Mouse (Mus musculus) heart, postnatal 36 days (tissue): ENCODE data around the gene Apon. TPM values are rescaled to one million over a fixed set of nuclear protein-coding genes. Genes with fewer than 3 reads are reported as not detected.
"Not testable (repeated sequence)": the region's sequence is repeated elsewhere in the genome, so short reads cannot be mapped to it uniquely, and the experiment has no call there.

ENCODE experiments used
- DNase-seq, 2 experiments: peaks; one replicate each; pipeline ENCODE4 v3.0.0; 2021 to 2022
- intact Hi-C: fragments of 180-260 bp; cut with DNase I; formaldehyde crosslinking; loops from one replicate; pipeline ENCODE4 v1.15.1; 2025
- total RNA-seq, 2 experiments: library from RNA; stranded (reverse); gene quantifications; 2 replicates each; pipeline ENCODE4 v1.2.3; 2021

The Apon gene
- under 1 TPM in 1 of 2 experiments, not detected in 1; 0.19 TPM for total RNA-seq

DNA sequence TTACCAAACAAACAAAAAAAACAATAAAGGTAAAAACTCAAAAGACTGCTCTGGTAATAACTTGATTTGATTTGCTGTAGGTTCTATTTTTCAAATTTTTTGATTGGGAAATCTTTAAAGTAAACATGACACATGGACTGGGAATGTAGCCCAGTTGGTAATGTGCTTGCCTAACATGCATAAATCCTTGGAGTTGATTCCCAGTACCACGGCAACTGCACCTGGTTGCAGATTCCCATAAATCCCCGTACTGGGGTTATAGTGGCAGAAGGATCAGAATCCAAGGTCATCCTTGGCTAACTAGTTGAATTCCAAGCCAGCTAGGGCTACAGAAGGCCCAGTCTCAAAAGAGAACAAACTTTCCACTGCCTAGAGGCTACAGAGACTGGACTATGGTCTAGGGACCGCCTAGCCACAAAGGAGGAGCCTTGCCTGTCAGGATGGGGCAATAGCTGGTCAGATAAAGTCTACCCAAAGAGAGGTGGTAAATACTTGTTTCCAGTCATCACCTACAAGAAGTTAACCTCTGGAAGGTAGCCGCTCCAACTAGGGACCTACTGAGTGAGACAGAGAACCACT is at the start of gene Apon:
Gene Apon, plus strand, starts transcription at position 420 of the 579 bp plus-strand sequence.
- intact Hi-C loops: no loop called here
- no peak for DNase-seq

DNA sequence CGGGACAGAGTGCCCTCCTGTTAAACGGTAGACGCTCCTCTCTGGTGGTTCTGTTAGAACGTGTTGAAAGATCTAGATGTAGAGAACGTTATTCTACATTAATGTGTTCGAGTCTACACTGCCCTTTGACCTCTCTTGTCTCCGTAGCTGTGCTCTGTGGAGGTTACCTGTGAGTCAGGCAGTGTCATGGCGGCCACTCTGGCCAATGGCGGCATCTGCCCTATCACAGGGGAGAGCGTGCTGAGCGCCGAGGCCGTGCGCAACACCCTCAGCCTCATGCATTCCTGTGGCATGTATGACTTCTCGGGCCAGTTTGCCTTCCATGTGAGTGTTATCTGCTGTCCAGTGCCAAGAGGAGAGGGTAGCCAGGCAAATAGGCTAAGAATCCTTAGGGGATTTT is 49.0 kb upstream of the Apon start:
- intact Hi-C loops: no loop called here
- DNase-seq: no peak

DNA sequence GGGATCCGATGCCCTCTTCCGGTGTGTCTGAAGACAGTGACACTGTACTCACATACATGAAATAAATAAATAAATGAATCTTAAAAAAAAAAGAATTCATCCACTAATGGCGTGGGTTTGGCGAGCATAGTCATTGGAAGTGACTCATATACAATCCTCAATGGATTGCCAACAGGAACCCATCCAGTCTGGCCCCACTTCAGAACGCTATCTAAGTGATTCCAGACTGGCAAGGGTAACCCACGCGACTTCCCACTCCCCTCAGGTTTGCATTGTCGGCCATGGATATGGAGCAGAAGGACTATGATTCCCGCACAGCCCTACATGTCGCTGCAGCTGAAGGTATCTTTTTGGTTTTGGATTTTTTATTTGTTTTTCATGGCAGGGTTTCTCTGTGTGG is 45.6 kb upstream of the Apon start:
- no peak for DNase-seq
- intact Hi-C loops: no loop called here

DNA sequence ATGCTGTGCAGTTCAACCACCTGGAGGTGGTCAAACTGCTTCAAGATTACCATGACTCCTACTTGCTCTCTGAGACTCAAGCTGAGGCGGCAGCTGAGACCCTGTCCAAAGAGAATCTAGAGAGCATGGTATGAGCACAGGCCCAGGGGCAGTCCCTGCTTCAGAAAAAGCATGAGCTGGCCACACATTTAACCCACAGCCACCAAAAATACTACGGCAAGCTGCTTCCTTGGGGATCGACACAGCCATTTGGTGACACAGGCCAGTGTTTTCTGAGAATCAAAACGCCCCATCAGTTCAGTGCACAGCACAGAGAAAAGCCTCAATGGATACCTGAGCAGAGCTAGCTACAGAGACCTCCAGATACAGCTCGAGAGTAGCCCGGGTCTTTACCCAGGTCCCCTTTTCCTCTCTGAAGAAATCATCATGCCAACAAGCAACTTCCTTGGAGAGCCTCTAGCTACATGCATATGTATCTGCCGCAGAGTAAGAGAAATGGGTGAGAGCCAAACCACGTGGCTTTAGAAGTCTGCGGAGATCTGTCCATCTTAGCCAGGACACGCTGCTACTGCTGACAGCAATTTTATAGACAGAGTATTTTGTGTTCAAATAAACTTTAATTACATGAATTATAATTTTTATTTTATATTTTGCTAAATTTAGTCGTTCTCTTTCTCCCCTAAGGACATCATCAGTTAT is 44.4 kb upstream of the Apon start:
- intact Hi-C loops: no loop called here
- no peak for DNase-seq

DNA sequence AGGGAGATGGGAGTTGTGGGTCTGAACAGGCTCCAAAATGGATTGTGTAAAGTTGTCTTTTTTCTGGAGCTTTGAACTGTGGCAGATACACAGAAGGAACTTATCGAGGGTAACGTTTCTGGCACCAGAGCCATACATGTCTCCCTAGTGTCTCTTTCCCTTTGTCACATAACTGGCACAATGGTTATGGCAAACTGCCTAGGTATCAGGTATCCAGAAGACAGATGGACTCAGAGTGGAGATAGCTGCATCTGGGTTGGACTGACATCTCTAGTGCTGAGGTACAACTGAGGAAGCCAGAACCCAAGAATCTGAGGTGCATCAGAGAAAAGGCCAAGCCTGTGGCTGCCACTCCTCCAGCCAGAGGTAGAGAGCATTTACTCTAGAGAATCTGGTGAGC is 43.8 kb upstream of the Apon start:
- DNase-seq: no peak
- intact Hi-C loops: no loop called here

DNA sequence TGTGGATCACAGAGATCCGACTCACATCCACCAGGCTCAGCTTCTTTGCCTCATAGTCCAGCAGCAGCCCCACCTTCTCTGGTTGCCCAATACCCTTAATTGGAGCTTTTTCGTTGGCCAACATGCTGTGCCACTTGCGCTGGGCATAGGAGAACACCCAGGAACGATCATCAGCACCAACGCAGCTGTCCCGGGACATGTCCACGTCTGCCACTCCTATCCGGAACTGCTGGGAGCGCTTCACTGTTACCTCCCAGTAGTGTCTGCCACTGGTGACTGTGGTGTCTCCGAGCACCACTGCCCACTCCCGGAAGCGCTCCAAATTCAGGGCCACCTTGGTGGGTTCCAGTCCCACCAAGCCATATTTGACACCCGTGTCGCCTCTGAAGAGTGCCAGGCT is 42.9 kb upstream of the Apon start:
- intact Hi-C loops: no loop called here
- peak; percentile 16 to 17 for DNase-seq

DNA sequence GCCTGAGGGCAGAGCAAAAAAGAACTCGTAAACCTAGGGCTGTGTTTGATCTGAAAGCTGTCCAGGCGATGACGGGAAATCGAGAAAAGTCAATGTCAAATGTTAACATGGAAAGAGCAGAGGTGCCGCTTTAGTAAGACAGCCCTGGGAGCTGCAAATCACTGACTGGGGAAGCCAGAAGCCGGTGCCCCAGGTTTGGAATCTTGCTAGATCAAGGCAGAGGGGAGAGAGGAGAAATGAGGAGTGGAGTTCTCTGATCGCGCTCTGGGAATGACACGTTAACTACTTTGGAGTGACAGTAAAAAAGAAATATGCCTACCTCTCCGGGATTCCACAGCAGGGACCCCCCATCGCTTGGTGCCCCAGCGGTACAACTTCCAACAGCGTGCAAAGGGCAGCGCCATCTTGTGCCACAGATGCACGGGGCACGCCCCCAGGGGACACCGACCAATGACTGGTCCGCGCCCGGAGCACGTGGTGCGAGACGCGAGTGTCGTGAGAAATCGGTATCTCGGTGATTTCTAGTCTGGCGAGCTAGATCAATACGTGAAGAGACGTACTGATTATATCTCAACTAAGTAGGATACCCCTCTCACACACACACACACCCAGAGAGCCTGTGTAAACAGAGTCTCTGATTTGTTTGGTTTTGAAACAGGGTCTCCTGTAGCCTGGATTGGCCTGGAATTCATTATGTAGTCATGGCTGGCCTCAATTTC is 42.3 kb upstream of the Apon start, which contains the start of gene Spryd4:
Gene Spryd4, minus strand, starts transcription at position 418 of the 719 bp plus-strand sequence.
- intact Hi-C loops: loop anchor here (1.0 to 2.0 kb wide), 2 partner anchors 19 to 73 kb away; no protein-coding TSS in a partner anchor
- DNase-seq: peak; percentile 87

DNA sequence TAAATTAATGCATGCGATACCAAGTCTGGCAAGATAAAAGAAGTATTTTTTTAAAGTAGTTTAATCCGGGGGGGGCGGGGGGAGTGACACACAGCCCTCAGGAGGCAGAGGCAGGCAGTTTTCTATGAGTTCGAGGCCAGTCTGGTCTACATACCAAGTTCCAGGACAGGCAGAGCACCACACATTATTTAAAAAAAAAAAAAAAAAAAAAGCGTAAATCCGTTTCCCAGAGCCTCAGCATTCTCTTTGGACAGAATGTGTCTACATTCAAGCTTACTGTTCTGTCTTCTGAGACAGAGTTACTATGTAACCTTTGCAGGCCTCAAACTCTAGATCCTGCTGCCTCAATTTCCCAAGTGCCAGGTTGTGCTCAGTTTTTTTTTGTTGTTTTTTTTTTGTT is 41.7 kb upstream of the Apon start:
- intact Hi-C loops: loop anchor here (1.0 to 2.0 kb wide), 2 partner anchors 19 to 72 kb away; no protein-coding TSS in a partner anchor
- no peak for DNase-seq

DNA sequence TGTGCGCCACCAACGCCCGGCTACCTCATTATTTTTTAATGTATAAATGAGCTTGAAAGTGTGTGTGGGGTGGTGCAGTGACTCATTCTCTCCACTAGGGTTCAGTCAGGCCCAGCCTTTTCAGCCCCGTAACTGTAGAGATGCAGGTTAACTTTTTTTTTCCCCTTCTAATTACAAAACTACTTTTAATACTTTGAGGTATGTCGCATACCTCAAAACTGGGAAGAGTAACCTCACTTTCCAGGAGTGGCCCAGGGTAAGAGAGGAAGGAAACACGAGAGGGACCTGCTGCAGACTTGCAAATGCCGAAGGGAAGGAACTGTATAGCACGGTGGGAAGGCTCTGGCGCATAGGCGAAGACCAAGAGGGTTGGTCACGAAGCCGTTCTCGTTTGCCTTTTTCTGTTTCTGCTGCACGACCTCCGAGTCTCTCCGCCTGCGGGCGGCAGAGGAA is 41.0 kb upstream of the Apon start:
- intact Hi-C loops: loop anchor here (1.0 to 2.0 kb wide), 2 partner anchors 18 to 71 kb away; no protein-coding TSS in a partner anchor
- peak; percentile 54 to 61 for DNase-seq

DNA sequence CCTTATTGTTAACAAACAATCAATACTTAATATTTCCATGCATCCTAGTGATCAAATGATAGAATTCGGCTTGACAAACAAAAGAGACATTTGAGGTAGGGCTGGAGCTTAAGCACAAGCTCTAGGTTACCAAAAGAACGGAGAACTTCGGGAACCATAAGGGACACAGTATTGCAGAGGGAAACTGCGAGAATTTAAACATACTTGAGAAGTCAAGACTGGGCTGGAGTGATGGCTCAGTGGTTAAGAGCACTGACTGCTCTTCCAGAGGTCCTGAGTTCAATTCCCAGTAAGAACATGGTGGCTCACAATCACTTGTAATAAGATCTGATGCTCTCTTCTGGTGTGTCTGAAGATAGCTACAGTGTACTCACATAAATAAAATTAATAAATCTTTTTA is 39.8 kb upstream of the Apon start:
- intact Hi-C loops, DNase-seq: not testable (repeated sequence)

DNA sequence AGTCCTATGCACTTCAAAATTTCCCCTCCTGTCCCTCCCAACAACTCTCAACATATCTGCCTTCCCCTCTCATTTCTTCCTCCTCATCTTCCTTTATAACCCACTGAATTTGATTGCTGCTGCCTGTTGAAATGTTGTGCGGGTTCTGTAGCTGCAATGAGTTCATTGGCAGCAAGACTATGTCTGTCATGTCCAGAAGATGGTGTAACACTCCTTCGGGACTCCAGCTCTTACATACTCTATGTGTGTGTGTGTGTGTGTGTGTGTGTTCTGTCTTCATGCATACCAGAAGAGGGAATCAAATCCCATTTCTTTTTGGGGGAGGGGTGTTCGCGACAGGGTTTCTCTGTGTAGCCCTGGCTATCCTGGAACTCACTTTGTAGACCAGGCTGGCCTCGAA is 38.9 kb upstream of the Apon start:
- intact Hi-C loops: no loop called here

DNA sequence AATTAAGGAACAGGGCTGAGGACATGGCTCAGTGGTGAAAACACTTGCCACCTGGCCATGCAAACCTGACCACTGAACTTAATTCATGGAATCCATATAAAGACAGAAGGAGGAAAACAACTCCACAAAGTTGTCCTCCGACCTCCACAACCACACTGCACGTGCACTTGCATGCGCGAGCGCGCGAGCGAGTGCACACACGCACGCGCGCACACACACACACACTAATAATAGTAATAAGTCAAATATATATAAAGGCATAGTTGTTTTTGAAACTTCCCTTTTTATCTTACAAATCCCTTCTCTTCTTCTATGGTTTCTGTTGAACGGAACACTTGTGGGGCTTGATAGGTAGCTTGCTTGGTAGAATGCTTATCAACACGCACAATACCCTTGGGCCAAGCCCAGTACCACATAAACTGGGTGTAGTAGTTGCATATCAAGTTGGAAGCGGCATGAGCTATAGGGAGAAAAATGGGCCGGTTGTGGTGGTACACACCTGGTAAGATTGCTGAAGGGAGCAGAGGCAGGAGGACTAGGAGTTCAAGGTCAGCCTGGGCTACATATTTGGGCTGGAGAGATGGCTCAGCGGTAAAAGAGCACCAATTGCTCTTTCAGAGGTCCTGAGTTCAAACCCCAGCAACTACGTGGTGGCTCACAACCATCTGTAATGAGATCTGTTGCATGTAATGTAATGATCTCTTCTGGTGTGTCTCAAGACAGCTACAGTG is 35.3 kb upstream of the Apon start:
- intact Hi-C loops: no loop called here
- DNase-seq: no peak

More for the DNA sequence above, 38.9 kb upstream of the Apon start:
- DNase-seq: no peak

DNA sequence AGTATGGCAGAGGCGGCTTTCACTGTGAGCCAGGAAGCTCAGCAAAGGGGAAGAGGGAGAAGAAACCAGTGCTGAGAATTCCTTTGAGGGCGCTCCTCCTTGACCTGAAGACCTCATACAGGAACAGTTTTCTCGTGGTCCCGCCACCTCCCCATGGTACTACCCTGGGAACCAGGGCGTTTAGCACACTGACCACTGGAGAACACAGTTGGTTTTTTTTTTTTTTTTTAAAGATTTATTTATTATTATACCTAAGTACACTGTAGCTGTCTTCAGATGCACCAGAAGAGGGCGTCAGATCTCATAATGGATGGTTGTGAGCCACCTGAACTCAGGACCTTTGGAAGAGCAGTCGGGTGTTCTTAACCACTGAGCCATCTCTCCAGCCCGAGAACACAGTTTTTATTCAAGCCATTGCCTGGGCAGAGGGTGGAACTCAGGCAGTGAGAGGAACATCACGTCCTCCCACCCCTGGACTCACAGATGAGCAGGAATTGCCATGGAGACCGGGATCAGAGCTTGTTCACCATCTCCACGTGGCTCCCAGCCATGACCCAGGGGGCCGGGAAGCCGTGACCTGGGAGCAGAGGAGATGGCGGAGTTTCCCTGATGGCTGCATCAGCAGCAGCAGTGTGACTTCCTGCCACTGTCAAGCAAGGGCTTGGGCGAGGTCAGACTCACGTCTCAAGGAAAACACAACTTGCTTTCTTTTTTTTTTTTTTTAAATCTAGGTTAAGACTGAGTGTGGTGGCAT is 32.2 kb upstream of the Apon start:
- intact Hi-C loops: no loop called here
- DNase-seq: no peak

DNA sequence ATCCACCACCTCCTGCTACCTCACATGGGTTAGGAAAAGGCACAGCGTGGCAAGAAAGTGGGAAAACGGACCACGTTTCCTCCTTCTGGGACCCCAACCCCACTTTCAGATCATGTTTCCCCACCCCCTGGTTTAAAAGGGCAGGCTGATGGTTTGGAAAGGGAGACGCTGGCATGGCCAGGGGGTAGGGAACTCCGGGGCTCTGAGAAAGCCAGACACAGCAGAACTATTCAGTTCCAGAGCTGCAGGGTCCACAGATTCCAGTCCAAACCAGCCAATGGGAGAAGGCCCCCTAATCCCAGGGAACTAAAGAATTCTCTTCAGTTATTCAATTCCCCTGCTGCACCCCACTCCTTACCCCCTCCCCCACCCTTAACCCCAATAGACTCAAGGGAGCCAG is 28.8 kb upstream of the Apon start:
- intact Hi-C loops: no loop called here
- no peak for DNase-seq

DNA sequence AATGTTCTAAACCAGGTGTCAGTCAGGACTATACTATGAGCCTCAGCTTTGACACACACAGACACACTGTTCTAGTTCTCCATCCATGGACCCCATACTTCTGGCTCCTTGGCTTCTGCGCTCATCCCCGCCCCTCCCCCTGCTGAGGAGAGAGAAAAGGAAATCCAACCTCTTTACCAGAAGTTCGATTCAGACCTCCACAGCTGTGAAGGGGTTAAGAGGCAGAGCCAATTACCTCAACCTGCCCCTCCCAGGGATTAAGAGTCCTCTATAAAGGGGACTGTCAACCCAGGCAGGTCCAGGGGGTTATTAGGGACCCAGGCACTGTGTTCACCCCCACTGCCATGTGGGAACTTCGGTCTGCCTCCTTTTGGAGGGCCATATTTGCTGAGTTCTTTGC is 28.4 kb upstream of the Apon start, which contains the start of gene Mip:
Gene Mip, plus strand, starts transcription at position 301 of the 400 bp plus-strand sequence.
- DNase-seq: no peak
- intact Hi-C loops: no loop called here

DNA sequence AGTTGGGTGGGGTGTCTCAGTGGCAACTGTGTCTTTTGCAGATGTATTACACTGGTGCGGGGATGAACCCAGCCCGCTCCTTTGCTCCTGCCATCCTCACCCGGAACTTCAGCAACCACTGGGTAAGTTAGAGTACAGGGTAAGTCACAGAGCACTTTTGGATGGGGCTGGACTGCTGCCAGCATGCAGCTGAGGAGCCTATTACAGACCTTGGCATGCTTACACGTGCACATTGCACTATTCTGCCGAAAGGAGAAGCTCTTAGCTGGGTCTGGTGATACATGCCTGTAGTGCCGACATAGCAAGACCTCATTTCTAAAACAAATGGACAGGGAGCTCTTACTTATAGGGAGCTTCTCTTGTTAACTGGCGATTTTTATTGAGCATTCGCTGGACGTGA is 26.3 kb upstream of the Apon start:
- intact Hi-C loops: no loop called here
- DNase-seq: no peak

DNA sequence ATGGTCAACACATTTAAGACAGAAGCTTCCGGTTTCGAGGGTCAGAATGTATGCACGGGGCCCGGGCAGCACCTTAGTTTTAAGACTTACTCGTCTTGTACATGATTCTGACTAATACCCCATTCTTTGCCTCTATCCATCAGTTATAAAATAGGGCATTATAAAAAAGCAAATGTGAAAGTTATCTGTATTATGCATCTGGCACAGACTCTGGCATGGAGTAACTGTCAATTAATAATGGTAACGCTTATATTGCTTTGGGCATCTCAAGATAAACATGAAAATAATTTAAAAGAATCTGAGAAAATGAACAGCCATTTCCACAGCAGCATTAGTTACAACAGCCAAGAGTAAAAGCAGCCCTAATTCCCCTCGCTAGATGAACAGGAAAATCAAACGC is 25.9 kb upstream of the Apon start:
- intact Hi-C loops: no loop called here

DNA sequence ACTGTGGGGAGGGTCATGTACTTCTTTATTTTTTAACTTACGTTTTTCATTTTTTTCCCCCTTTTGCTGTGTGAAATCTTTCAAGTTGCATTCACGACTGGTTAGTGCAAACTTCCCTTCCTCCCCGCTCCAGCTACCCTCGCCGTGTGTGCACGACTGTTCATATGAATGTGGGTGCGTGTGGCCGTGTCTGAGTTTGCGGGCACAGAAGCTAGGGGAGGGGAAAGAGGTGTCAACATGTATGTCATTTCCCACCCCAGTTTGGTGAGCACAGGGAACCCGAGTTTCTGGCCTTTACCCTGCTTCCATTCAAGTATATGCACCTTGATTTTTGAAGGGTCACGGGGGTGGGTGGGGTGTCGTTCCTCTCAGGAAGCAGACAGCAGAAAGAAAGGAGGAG is 23.3 kb upstream of the Apon start:
- no peak for DNase-seq
- intact Hi-C loops: loop anchor here (2.0 kb wide), 1 partner anchor 18 kb away; no protein-coding TSS in a partner anchor

More for the DNA sequence above, 25.9 kb upstream of the Apon start:
- DNase-seq: no peak

DNA sequence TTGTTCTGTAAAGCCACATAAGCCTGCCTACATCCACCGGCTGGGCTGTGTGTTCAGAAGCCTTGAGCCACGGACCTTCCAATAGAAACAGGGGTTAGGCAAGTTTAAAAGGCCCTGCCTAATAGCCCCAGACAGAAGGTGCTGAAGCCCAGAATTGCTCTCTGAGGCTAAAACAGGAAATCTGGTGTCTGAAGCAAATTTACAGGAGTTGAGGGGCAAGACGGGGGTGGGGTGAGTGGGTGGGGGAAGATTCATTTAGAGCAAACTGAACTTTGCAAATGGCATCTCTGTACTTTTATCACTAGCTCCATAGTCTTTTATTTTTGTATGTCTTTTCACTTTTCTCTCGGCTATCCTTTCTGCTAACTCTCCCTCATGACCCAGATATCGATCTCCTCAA is 22.8 kb upstream of the Apon start:
- intact Hi-C loops: loop anchor here (2.0 kb wide), 1 partner anchor 18 kb away; no protein-coding TSS in a partner anchor
- DNase-seq: no peak
